Mouse (Mus musculus): ENCODE data around the gene Iqce. TPM values are rescaled to one million over a fixed set of nuclear protein-coding genes. Genes with fewer than 3 reads are reported as not detected.

Gene Iqce
- polyA plus RNA-seq, 1 experiment from 2014 or later = 17.9 TPM

DNA sequence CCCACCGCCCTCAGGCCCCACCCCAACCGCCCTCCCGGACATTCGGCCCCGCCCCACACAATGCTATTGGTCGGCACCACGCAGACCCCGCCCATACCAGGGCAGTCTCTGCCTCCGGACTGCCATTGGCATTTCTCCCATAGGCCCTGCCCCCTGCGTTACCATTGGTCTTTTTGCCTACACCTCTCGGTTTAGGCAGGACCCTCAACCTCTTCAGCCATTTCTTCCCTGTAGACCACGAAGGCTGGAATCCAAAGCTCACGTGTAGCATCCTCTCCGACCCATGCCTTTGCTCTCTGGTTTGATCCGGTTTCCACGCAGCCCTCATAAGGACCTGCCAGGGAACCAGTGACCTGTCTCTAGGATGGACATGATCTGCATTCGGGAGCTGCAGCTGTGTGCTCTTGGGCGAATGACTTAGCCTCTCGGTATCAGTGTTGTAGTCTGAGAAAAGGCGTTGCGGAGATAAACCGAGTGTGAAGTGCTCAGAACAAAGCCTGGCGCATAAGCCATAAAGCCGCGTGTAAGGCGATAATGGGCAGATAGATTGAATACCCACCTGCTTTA lies 53.0 kb downstream of the Iqce start:
- Histone ChIP-seq H3K9me3 (no peaks in the 10 kb centered on the region), H3K27me3 (ENCODE audit: insufficient read depth, poor library complexity, severe bottlenecking) (0 out of 2 replicates have a peak, but pooled peaks cover 8% of the 10 kb centered on the region), H3K36me3 (peaks cover 12% of the 10 kb centered on the region), H3K4me1 (peaks cover 61% of the 10 kb centered on the region), H3K4me3 (peak overlapping the region; percentile 96), H3K27ac (peak overlapping the region; percentile 98)
- 3% methylated on average over 24 of the region's 26 CpGs for WGBS
- DNase-seq (ENCODE audit: low spot score) = peak; percentile 99

DNA sequence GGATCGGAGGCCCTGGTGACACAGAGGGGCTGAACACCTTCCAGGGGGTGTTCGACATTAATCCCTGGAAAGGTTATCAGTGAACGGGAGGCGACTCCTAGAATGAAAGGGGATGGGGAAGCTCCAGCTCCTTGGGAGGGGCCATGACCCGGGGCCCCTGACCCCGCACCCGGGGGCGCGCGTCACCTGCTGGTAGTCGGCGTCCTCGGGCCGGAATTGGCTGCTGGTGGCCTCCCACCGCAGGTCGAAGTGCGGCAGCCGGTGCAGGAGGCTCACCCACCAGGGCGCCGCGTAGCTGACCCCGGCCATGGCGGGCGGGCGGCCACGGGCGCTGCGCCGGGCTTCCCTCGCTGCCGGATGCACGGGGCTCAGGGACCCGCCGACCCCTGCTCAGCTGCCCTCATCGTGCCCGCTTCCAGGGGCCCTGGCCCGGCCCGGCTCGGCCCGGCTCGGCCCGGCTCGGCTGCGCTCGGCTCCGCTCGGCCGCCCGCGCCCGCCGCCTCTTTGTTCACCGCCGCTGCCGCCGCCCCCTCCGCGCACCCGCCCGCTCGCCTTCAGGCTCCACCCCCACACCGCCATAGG lies 53.6 kb downstream of the Iqce start, which contains the start of gene Ttyh3:
Ttyh3 (minus strand) TSS at position 513 of the 582 bp plus-strand sequence.
- Histone ChIP-seq H3K27ac (peak within 1 kb of the TSS; percentile 98), H3K36me3 (peaks cover 18% of the 10 kb centered on the region), H3K4me1 (peaks cover 64% of the 10 kb centered on the region), H3K27me3 (ENCODE audit: insufficient read depth, poor library complexity, severe bottlenecking) (0 out of 2 replicates have a peak, but pooled peaks cover 8% of the 10 kb centered on the region), H3K4me3 (peak within 1 kb of the TSS; percentile 96), H3K9me3 (no peaks in the 10 kb centered on the region)
- under 1% methylated on average over 60 of the region's 62 CpGs for WGBS
- DNase-seq (ENCODE audit: low spot score) = no peak

DNA sequence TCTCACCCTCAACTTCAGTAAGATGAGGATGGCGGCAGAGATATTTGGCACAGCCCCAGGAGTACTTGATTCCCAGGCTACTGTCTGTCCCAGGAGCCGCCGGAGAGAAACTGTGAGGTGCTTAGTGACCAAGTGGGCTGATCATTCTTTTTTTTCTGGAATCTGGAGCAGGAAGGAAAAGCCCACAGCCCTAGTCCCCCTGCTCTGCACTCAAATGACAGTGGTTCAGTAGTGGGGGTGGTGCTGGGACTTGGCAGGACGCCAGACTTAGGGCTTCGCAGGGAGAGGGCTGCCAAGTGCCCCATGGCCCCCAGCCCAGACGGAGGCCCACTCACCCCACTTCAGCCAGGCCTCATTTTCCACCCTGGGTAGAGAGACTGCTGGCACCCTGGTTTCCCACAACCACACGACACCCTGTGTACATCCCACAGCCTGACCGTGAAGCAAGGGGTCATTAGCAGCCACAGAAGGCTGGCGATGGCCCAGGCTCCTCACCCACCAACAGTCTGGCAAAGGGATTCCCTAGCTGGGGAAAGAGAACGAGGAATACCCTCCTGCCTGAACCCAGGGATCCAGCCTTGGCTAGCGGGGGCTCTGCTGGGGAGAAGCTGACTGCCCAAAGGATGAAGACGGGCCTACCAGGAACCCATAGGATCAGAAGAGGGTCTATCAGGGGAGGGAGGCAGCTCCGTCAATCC lies 54.2 kb downstream of the Iqce start:
- H3K9me3 ChIP-seq = no peaks in the 10 kb centered on the region
- 2% methylated on average over 13 of the region's 13 CpGs for WGBS
- peaks cover 67% of the 10 kb centered on the region for H3K4me1 ChIP-seq

DNA sequence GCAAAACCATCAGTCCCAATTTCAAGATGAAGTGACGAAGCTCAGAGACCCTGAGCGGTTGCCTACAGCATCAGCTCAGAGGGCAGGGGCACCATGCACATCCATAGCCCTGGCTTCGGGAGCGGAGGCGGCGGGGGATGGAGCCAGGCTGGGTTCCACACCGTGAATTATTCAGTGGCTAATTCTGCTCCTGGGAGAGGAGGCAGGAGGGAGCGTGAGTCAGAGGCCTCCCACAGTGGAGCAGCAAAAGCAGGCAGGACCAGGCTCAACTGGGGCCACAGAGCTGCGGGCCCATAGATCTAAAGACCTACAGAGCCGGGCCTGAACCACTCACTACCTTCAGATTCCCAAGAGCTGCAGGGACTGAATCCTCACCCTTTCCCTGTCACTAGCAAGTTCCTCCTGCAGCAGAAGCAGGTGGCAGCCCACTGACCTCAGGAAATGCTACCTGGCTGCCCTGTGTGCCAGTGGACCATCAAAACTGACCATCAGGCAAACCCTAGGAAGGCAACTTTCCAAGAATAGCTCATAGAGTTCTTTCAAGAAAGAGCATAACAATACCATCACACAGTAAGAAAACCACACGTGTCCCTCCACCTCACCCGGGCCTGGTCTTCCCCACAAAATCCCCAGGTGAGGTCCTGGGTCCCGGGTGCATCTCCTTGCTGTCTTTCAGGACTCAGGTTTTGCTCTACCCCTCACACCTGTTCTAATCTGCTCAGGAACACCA lies 55.0 kb downstream of the Iqce start:
- Histone ChIP-seq H3K27ac (peak overlapping the region; percentile 98), H3K9me3 (no peaks in the 10 kb centered on the region), H3K27me3 (ENCODE audit: insufficient read depth, poor library complexity, severe bottlenecking) (0 out of 2 replicates have a peak, but pooled peaks cover 8% of the 10 kb centered on the region), H3K4me3 (peak overlapping the region; percentile 96), H3K4me1 (peaks cover 68% of the 10 kb centered on the region), H3K36me3 (peaks cover 22% of the 10 kb centered on the region)
- 70% methylated on average over 13 of the region's 13 CpGs for WGBS
- no peak for DNase-seq (ENCODE audit: low spot score)

More for the DNA sequence above, 54.2 kb downstream of the Iqce start:
- peak overlapping the region; percentile 98 for H3K27ac ChIP-seq
- H3K27me3 ChIP-seq (ENCODE audit: insufficient read depth, poor library complexity, severe bottlenecking) = 0 out of 2 replicates have a peak, but pooled peaks cover 8% of the 10 kb centered on the region
- peak overlapping the region; percentile 96 for H3K4me3 ChIP-seq
- peaks cover 22% of the 10 kb centered on the region for H3K36me3 ChIP-seq
- DNase-seq (ENCODE audit: low spot score) = peak; percentile 85

DNA sequence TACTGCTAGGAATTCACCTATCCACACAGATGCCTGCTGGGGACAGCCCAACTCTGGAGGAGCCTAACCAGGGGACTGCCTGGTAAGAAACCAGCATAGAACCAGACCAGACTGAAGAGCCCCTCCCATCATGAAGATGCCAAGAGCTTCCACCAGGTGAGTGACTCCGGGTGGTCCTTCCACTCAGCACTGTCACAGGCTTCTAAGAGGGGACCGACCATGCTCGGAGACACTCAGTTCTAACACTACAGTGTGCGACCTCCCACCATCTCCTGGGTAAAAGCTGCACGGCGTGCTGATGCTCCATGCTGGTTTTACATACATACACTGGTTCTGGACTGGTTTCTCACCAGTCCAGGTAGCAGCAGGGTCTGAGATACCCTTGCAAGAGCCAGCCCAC lies 56.0 kb downstream of the Iqce start:
- 86% methylated on average over 6 of the region's 6 CpGs for WGBS
- H3K4me1 ChIP-seq = peaks cover 78% of the 10 kb centered on the region
- H3K36me3 ChIP-seq = peaks cover 22% of the 10 kb centered on the region
- H3K27me3 ChIP-seq (ENCODE audit: insufficient read depth, poor library complexity, severe bottlenecking) = 0 out of 2 replicates have a peak, but pooled peaks cover under 1% of the 10 kb centered on the region
- no peak for DNase-seq (ENCODE audit: low spot score)
- H3K4me3 ChIP-seq = no peak overlapping the region
- no peaks in the 10 kb centered on the region for H3K9me3 ChIP-seq
- peak overlapping the region; percentile 63; the same call in 1 of the 2 replicates for H3K27ac ChIP-seq

DNA sequence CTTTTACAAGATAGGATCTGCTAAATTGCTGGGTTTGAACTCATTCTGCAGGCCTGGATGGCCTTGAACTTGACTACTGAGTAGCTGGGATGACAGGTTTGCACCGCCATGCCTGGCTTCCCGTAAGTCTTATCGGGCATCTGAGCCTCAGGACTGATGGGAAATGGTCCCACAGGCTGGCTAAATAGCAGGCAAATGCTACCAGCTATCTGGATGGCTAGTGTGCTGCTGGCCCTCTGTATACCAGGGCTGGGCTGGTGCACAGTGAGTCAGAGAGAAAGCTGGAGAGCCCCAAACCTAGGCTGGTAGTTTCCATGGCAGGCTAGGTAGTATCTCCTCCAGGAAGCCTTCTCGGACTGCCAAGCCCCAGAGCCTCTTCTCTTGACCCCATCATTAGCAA lies 56.7 kb downstream of the Iqce start:
- Histone ChIP-seq H3K4me3 (no peak overlapping the region), H3K9me3 (no peaks in the 10 kb centered on the region), H3K27ac (peak overlapping the region; percentile 63; the same call in 1 of the 2 replicates), H3K27me3 (ENCODE audit: insufficient read depth, poor library complexity, severe bottlenecking) (no peaks in the 10 kb centered on the region), H3K4me1 (peaks cover 84% of the 10 kb centered on the region), H3K36me3 (peaks cover 22% of the 10 kb centered on the region)
- WGBS = 77% methylated on average over 4 of the region's 4 CpGs
- no peak for DNase-seq (ENCODE audit: low spot score)

DNA sequence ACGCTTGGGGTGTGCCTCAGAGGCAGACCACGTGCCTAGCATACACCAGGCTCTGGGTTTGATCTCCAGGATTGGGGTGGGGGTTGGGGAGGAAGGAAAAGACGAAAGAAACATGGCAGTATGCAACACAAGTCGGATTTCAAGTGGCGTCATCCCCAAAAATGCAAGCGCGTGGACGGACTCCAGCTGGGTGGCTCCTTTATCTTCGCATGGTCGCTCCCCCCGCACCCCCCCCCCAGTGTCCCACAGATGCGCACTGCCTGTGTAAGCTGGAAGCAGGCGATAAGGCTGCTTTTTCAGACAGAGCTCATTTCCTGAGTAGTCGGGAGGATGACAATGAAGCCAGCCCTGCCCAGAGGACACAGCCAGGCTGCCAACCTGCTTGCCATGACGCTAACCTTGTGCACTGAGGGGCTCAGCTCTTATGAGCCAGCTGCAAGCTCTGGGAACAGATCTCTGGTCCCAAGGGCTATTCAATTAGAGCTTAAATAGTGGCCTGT lies 57.4 kb downstream of the Iqce start:
- peaks cover 86% of the 10 kb centered on the region for H3K4me1 ChIP-seq
- DNase-seq (ENCODE audit: low spot score) = peak; percentile 93
- peak overlapping the region; percentile 63; the same call in 1 of the 2 replicates for H3K27ac ChIP-seq
- no peaks in the 10 kb centered on the region for H3K27me3 ChIP-seq (ENCODE audit: insufficient read depth, poor library complexity, severe bottlenecking)
- no peak overlapping the region for H3K4me3 ChIP-seq
- H3K9me3 ChIP-seq = no peaks in the 10 kb centered on the region
- 61% methylated on average over 15 of the region's 15 CpGs for WGBS
- H3K36me3 ChIP-seq = peaks cover 28% of the 10 kb centered on the region

DNA sequence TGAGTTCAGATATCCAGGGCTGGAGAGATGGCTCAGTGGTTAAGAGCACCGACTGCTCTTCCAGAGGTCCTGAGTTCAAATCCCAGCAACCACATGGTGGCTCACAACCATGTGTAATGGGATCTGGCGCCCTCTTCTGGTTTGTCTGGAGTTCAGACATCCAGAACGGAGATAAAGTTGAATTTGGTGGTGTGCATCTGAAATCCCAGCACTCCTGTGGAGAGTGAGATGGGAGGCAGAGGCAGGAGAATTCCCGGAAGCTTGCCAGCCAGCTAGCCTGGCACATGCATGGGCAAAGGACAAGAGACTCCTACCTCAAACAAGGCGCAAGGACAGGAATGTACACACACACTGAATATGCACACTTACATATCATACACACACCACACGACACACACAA lies 57.9 kb downstream of the Iqce start:
- Histone ChIP-seq H3K27me3 (ENCODE audit: insufficient read depth, poor library complexity, severe bottlenecking) (no peaks in the 10 kb centered on the region), H3K27ac (no peak overlapping the region), H3K4me1 (peaks cover 85% of the 10 kb centered on the region), H3K4me3 (no peak overlapping the region), H3K36me3 (peaks cover 32% of the 10 kb centered on the region), H3K9me3 (no peaks in the 10 kb centered on the region)
- 85% methylated on average over 6 of the region's 6 CpGs for WGBS
- DNase-seq (ENCODE audit: low spot score) = no peak

DNA sequence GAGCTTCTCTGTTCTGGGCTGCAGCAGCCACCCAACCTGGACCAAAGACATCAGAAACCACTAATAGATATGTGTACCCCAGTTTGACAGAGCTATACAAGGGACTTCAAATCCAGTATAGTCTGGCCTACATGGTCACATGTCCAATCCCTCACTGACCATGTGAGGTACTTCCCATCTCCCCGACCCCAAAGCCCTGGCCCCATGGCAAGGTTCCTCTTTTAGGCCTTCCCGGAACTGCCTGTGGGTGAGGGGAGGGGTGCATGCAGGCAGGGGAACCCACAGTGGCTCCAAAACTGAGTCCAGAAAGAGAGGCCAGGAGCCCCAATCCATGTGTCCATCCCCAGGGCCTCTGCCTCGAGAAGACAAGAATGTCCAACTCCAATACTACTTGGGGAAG lies 60.1 kb downstream of the Iqce start:
- Histone ChIP-seq H3K27me3 (ENCODE audit: insufficient read depth, poor library complexity, severe bottlenecking) (no peaks in the 10 kb centered on the region), H3K4me1 (peaks cover 81% of the 10 kb centered on the region), H3K36me3 (peaks cover 51% of the 10 kb centered on the region), H3K9me3 (no peaks in the 10 kb centered on the region), H3K4me3 (no peak overlapping the region), H3K27ac (peak overlapping the region; percentile 67)
- no peak for DNase-seq (ENCODE audit: low spot score)
- 73% methylated on average over 3 of the region's 3 CpGs for WGBS

DNA sequence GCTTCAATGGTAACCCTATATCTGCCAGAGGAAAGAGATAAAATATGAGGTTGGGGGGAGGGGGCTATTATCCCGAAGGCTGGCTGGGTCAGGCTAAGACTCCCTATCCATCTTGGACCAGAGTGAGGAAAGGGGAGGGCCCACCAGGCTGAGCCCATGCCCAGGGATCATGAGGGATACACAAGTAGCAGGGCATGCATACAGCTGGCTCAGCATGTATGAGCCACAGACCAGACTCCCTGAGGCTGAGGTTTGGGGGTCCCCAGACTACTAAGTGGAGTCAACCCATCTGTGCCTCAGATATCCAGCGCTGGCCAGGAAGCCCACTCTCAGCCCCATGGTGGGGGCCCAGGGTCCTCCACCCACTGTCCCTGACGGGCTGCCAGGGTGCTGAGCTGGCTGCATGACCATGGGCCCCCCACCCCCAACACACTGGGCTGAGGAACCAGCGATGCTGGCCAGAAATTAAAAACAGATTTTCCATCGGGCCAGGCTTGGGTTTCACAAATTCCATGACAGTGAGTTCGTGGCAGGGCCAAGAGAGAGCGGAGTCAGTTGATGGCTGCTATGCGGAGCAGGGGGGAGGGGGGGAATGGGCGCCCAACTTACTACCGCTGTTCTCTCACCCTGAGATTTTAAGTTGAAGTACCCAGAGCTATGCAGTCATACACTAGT lies 60.8 kb downstream of the Iqce start:
- Histone ChIP-seq H3K27me3 (ENCODE audit: insufficient read depth, poor library complexity, severe bottlenecking) (no peaks in the 10 kb centered on the region), H3K9me3 (no peaks in the 10 kb centered on the region), H3K36me3 (peaks cover 55% of the 10 kb centered on the region), H3K4me1 (peaks cover 78% of the 10 kb centered on the region), H3K4me3 (no peak overlapping the region), H3K27ac (peak overlapping the region; percentile 67)
- WGBS = 64% methylated on average over 10 of the region's 10 CpGs
- no peak for DNase-seq (ENCODE audit: low spot score)

DNA sequence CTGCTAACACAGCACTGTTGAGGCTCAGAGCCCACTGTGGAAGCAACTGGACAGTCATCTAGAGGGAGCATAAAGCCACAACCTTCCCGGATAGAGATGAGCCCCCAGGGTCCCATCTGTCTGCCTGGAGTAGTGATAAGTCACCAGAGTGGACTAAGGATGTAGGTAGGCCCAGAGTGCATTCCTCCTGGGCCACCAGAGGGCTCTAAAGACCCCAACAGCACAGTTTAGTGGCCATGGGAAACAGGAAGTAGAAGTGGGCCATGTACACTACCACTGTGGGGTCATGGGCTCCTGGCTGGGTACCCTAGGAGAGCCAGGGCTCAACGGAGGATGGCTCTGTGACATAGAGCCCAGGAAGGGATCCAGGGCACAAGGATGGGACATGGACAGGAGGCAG lies 61.4 kb downstream of the Iqce start:
- Histone ChIP-seq H3K27me3 (ENCODE audit: insufficient read depth, poor library complexity, severe bottlenecking) (no peaks in the 10 kb centered on the region), H3K27ac (peak overlapping the region; percentile 47; the same call in 1 of the 2 replicates), H3K36me3 (peaks cover 61% of the 10 kb centered on the region), H3K4me1 (peaks cover 72% of the 10 kb centered on the region), H3K9me3 (no peaks in the 10 kb centered on the region), H3K4me3 (no peak overlapping the region)
- DNase-seq (ENCODE audit: low spot score) = no peak
- WGBS = 83% methylated on average over 2 of the region's 2 CpGs

DNA sequence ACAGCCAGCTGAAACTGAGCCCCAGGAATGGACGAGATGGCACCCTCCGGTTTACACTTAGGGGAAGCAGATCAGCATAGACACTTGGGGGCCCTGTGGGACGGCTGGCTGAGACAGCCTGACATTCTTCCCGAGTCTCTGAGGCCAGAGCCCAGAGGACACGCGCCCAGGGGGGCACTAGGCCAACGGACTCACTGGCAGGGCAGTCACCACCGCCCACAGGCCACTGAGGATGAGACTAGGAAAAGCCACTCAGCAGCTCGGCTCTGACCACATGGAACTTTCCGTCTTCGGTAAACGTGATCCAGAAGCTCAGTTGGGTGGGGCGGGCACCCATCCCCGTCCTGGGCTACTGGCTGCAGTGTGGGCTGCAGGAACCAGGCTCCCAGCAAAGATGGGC lies 62.3 kb downstream of the Iqce start:
- Histone ChIP-seq H3K27ac (no peak overlapping the region), H3K4me1 (peaks cover 62% of the 10 kb centered on the region), H3K36me3 (peaks cover 66% of the 10 kb centered on the region), H3K27me3 (ENCODE audit: insufficient read depth, poor library complexity, severe bottlenecking) (no peaks in the 10 kb centered on the region), H3K9me3 (no peaks in the 10 kb centered on the region), H3K4me3 (no peak overlapping the region)
- no peak for DNase-seq (ENCODE audit: low spot score)
- 86% methylated on average over 14 of the region's 14 CpGs for WGBS
